Mouse (Mus musculus): ENCODE data around the gene Cog3. TPM values are rescaled to one million over a fixed set of nuclear protein-coding genes. Genes with fewer than 3 reads are reported as not detected.

Cog3 gene
- polyA plus RNA-seq, 1 experiment from 2014 or later = 18.6 TPM

DNA sequence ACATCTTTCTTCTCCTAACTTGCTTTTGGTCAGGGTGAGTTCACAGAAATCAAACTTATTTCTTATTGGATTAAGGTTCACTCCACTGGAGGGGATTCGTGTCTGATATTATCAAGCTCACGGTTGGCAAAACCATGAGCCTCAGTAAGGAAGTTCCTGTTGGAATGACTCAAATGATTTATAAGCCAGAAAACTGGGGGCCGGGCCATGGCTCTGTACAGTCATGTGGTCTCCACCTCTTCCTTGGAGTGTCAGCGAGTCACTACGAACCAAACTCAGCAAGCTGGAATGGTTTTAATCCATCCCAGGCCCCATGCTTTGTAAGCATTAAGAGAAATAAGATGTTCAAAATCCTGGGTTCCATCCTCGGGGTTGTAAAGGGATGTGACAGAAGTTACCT is 2.7 kb upstream of the Cog3 start:
- H3K27ac ChIP-seq = no peak overlapping the region
- peaks cover 2% of the 10 kb centered on the region; the same call in 1 of the 2 replicates for H3K36me3 ChIP-seq
- no peaks in the 10 kb centered on the region for H3K9me3 ChIP-seq
- no peak for ATAC-seq (ENCODE audit: low FRiP score)
- no peak overlapping the region for H3K9ac ChIP-seq
- H3K4me2 ChIP-seq = no peak overlapping the region
- H3K27me3 ChIP-seq = peaks cover 11% of the 10 kb centered on the region
- peaks cover 18% of the 10 kb centered on the region for H3K4me1 ChIP-seq (replicated peaks)
- 92% methylated on average over 6 of the region's 6 CpGs for WGBS
- H3K4me3 ChIP-seq = no peak overlapping the region

DNA sequence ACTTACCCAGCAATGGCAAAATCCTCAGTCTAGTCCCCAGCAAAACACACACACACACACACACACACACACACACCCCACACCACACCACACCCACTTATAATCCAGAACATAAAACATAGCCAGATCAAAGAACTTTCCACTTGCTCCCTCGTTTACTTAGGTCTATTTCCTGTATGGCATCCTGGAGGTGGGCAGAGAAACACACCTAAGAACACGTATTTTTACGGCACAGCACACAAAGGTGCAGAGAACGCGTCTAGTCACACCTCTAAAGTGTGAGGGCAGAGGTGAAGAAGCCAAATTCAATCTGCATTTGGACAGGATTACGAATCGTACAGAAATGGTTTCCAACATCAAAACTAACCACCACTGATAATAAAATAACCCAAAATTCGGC is 1.1 kb downstream of the Cog3 start:
- Histone ChIP-seq H3K27ac (no peak overlapping the region), H3K4me2 (peak overlapping the region; percentile 88), H3K36me3 (no peaks in the 10 kb centered on the region), H3K9ac (peak overlapping the region; percentile 96), H3K4me3 (peak overlapping the region; percentile 98), H3K9me3 (no peaks in the 10 kb centered on the region), H3K4me1 (replicated peaks) (peaks cover 30% of the 10 kb centered on the region), H3K27me3 (peaks cover 11% of the 10 kb centered on the region)
- WGBS = 81% methylated on average over 8 of the region's 8 CpGs
- ATAC-seq (ENCODE audit: low FRiP score) = no peak

DNA sequence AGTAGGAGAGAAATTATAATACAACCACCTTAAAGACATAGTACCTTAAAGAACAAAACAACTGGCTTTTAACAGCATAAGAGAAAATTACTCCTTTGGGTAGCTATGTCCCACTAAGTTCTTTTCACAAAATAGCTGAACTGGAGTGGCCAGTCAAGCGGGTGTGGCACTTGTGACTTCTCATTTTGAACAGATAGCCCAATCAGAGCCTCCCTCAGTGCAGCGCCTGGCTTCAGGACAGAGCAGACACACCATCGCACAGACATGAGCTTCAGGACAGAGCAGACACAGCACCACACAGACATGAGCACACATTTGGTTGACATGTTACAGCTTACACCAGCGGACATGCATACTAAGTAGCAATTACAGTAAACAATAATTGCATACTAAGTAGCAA is 3.3 kb downstream of the Cog3 start:
- Histone ChIP-seq H3K9me3 (no peaks in the 10 kb centered on the region), H3K4me3 (no peak overlapping the region), H3K36me3 (peaks cover 10% of the 10 kb centered on the region), H3K27me3 (no peaks in the 10 kb centered on the region), H3K4me1 (replicated peaks) (peaks cover 30% of the 10 kb centered on the region), H3K4me2 (no peak overlapping the region), H3K9ac (0 out of 2 replicates have a peak overlapping the region, but pooled peaks have one; percentile 24), H3K27ac (no peak overlapping the region)
- no peak for ATAC-seq (ENCODE audit: low FRiP score)
- WGBS = 76% methylated on average over 4 of the region's 4 CpGs

DNA sequence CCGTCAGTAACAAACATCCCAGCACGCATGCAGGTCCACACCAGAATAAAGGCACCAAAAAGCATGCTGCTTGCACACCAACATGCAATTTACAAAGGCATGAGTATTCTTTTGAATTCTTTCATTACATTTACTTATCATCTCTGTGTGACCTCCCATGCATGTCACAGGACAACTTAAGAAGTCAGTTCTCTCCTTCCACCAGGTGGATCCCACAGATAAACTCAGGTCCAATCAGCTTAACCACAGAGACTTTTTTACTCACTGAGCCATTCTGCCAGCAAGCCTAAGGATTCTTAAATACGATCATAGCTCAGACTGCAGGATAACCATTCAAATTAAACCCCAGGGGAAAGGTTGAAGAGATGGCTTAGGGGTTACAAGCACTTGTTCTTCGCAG is 5.2 kb downstream of the Cog3 start:
- Histone ChIP-seq H3K36me3 (peaks cover 21% of the 10 kb centered on the region), H3K9me3 (no peaks in the 10 kb centered on the region), H3K4me2 (no peak overlapping the region), H3K4me3 (no peak overlapping the region), H3K9ac (no peak overlapping the region), H3K27me3 (no peaks in the 10 kb centered on the region), H3K4me1 (replicated peaks) (peaks cover 30% of the 10 kb centered on the region), H3K27ac (no peak overlapping the region)
- 91% methylated on average over 4 of the region's 4 CpGs for WGBS
- ATAC-seq (ENCODE audit: low FRiP score) = no peak

DNA sequence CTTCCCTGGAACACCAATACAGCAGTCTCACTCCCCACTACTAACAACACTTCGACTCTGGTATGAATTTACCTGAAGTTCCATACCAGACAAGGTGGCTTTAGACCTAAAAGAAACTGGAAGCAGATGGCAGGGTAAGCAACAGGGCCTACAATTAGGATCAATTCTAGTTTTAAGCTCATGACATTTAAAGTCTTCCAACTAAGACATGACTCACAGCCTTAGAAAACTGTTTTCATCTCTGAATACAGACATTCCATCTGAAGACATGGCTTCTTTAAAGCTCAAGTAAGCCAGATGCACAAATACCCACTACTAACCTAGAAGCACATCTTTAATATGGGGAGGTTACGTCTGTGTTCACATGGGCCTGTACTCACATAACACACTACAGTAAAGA is 6.4 kb downstream of the Cog3 start:
- no peak overlapping the region for H3K9ac ChIP-seq
- no peak overlapping the region for H3K4me2 ChIP-seq
- H3K36me3 ChIP-seq = peaks cover 24% of the 10 kb centered on the region
- WGBS = 93% methylated on average over 2 of the region's 2 CpGs
- no peak overlapping the region for H3K27ac ChIP-seq
- no peaks in the 10 kb centered on the region for H3K27me3 ChIP-seq
- no peak overlapping the region for H3K4me3 ChIP-seq
- no peaks in the 10 kb centered on the region for H3K9me3 ChIP-seq
- no peak for ATAC-seq (ENCODE audit: low FRiP score)
- peaks cover 21% of the 10 kb centered on the region for H3K4me1 ChIP-seq (replicated peaks)

DNA sequence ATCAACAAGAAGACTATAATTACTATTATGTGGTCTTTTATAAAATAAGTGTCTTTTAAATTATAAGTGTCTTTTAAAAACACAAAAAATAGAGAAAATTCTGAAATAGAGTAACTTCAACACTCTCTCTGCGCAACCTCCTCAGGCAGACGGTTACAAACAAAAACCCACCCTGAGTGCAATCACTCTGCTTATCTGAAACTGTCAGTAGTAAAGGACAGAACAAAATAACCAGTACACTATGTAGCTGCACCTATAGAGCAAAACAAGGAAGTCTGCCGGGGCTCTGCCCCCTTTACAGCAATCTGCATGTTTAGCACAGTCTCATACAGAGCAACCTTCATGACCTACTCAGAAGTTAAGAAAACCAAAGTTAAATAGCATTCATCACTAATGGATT is 12.4 kb downstream of the Cog3 start:
- no peaks in the 10 kb centered on the region for H3K4me1 ChIP-seq (replicated peaks)
- H3K27me3 ChIP-seq = no peaks in the 10 kb centered on the region
- no peak overlapping the region for H3K27ac ChIP-seq
- no peak for ATAC-seq (ENCODE audit: low FRiP score)
- no peak overlapping the region for H3K4me2 ChIP-seq
- no peak overlapping the region for H3K9ac ChIP-seq
- H3K9me3 ChIP-seq = no peaks in the 10 kb centered on the region
- H3K36me3 ChIP-seq = peaks cover 59% of the 10 kb centered on the region
- no peak overlapping the region for H3K4me3 ChIP-seq
- 88% methylated on average over 3 of the region's 3 CpGs for WGBS

DNA sequence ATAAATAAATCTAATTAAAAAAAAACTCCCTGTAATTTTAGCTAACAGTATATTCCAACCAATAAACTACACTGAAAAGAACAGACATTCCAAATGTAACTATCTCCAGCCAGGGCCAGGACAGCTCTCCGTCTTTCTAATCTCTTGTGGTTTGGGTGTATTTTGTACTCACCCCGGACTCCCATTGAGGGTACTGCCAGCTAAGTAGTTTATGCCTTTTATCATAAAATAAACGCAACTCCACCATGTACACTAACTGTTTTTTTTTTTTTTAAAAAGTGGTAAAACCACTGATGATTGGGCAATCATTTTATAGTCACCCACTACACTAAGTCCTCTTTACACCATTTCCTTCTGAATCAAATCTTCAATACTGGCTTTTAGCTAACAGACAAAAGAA is 18.7 kb downstream of the Cog3 start:
- no peak for ATAC-seq (ENCODE audit: low FRiP score)
- H3K27ac ChIP-seq = no peak overlapping the region
- no peaks in the 10 kb centered on the region for H3K27me3 ChIP-seq
- peaks cover 69% of the 10 kb centered on the region for H3K36me3 ChIP-seq
- no peak overlapping the region for H3K9ac ChIP-seq
- WGBS = over 99% methylated on average over 3 of the region's 3 CpGs
- H3K4me3 ChIP-seq = no peak overlapping the region
- H3K9me3 ChIP-seq = no peaks in the 10 kb centered on the region
- no peaks in the 10 kb centered on the region for H3K4me1 ChIP-seq (replicated peaks)
- no peak overlapping the region for H3K4me2 ChIP-seq

DNA sequence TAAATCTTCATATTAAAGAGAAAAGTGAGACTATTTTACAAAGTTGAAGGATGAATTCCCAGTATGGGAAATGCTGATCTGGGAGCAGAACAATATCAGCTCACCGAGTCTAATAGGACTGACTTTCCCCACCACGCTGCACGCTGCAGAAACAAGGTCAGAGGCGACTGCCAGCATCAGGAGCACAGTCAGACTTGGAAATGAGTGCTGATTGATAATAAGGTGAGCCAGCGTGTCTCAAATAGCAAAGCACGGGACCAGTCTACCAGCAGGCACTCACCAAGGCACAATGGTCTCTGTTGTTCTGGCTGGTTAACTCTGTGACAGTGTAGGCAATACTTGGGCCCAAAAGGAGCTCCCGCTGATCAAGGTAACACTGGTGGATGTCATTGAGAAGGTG is 21.7 kb downstream of the Cog3 start:
- Histone ChIP-seq H3K9ac (no peak overlapping the region), H3K9me3 (no peaks in the 10 kb centered on the region), H3K4me2 (no peak overlapping the region), H3K4me1 (replicated peaks) (no peaks in the 10 kb centered on the region), H3K27me3 (no peaks in the 10 kb centered on the region), H3K4me3 (no peak overlapping the region), H3K36me3 (peaks cover 84% of the 10 kb centered on the region), H3K27ac (no peak overlapping the region)
- WGBS = 90% methylated on average over 7 of the region's 7 CpGs
- ATAC-seq (ENCODE audit: low FRiP score) = no peak

DNA sequence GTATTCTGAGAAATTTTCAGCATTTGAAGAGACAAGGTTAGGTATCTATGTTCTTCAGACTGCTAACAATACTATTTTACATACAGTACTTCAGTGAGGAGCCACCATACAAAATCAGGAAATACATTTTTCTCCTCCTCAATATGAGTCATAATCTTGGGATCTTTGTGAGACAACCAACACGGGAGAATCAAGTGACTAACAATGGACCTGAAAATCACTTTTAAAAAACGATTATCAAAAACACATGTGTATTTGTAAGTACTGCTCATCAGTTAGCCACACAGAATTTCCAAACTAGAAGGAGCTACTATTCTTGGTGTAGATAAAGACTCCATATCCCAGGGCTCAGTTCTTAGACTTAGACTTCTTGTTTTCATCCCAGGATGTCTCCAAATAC is 23.0 kb downstream of the Cog3 start:
- H3K9ac ChIP-seq = no peak overlapping the region
- no peaks in the 10 kb centered on the region for H3K4me1 ChIP-seq (replicated peaks)
- no peaks in the 10 kb centered on the region for H3K27me3 ChIP-seq
- H3K9me3 ChIP-seq = no peaks in the 10 kb centered on the region
- no peak overlapping the region for H3K4me3 ChIP-seq
- ATAC-seq (ENCODE audit: low FRiP score) = no peak
- H3K36me3 ChIP-seq = peaks cover 81% of the 10 kb centered on the region
- no peak overlapping the region for H3K27ac ChIP-seq
- no peak overlapping the region for H3K4me2 ChIP-seq
- 89% methylated on average over 2 of the region's 2 CpGs for WGBS

DNA sequence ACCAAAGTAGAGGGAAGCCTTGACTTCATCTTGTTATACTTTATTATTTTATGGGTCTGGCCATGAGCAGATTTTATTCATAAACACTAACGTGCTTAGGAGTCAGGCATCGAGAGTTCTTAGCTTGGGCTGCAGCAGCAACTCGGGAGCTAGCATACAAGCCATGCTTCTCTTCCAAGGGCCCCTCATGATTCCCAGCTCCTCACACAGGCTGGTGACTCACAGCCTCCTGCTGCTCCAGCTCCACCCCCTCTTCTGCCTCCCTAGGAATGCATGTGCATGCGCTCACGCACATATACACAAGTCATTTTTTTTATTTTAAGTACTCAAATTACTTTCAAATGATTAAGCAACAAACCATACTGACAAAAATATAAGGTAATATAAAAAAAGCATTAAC is 26.2 kb downstream of the Cog3 start:
- Histone ChIP-seq H3K4me2 (no peak overlapping the region), H3K4me3 (no peak overlapping the region), H3K4me1 (replicated peaks) (no peaks in the 10 kb centered on the region), H3K27ac (no peak overlapping the region), H3K27me3 (no peaks in the 10 kb centered on the region), H3K9ac (no peak overlapping the region), H3K36me3 (peaks cover 72% of the 10 kb centered on the region), H3K9me3 (no peaks in the 10 kb centered on the region)
- WGBS = 93% methylated on average over 5 of the region's 5 CpGs
- no peak for ATAC-seq (ENCODE audit: low FRiP score)

DNA sequence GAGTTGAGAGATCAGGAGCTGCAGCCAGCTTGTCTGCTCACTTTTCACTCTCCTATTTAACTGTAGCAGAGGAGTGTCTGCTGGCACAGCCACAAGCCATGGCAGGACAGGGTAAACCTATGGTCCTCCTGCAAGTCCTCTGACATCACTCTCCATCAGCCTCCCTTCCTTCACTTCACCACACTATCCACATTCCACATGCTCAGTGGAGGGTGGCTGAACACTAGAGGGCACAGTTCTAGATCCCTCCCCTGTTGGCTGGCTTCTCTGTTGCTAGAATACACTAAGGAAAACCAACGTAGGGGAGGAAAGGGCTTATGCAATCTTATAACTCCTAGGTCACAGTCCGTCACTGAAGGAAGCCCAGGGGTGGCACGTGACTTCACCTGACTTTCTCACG is 27.3 kb downstream of the Cog3 start:
- 77% methylated on average over 4 of the region's 4 CpGs for WGBS
- Histone ChIP-seq H3K4me3 (no peak overlapping the region), H3K36me3 (peaks cover 71% of the 10 kb centered on the region), H3K4me2 (no peak overlapping the region), H3K4me1 (replicated peaks) (no peaks in the 10 kb centered on the region), H3K27ac (no peak overlapping the region), H3K9me3 (no peaks in the 10 kb centered on the region), H3K27me3 (no peaks in the 10 kb centered on the region), H3K9ac (no peak overlapping the region)
- no peak for ATAC-seq (ENCODE audit: low FRiP score)

DNA sequence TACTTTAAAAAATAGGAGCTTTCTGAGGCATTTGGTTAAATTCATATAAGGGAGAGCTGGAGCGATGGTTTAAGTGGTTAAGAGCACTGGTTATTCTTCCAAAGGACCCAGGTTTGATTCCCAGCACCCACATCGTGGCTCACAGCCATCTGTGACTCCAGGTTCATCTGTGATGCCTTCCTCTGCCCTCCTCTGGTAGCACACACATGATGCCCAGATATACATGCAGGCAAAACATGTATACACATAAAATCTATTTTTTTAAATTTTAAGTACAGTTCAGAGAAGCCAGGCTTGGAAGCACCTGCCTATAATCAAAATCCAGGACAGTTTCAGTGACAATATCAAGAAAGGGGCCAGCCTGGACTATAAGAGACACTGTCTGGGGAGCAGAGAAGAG is 31.5 kb downstream of the Cog3 start:
- H3K27me3 ChIP-seq = no peaks in the 10 kb centered on the region
- H3K36me3 ChIP-seq = peaks cover 72% of the 10 kb centered on the region
- H3K4me1 ChIP-seq (replicated peaks) = no peaks in the 10 kb centered on the region
- H3K9me3 ChIP-seq = no peaks in the 10 kb centered on the region
- 94% methylated on average over 2 of the region's 2 CpGs for WGBS
- no peak overlapping the region for H3K4me2 ChIP-seq
- no peak overlapping the region for H3K4me3 ChIP-seq
- no peak overlapping the region for H3K9ac ChIP-seq
- ATAC-seq (ENCODE audit: low FRiP score) = no peak
- no peak overlapping the region for H3K27ac ChIP-seq

DNA sequence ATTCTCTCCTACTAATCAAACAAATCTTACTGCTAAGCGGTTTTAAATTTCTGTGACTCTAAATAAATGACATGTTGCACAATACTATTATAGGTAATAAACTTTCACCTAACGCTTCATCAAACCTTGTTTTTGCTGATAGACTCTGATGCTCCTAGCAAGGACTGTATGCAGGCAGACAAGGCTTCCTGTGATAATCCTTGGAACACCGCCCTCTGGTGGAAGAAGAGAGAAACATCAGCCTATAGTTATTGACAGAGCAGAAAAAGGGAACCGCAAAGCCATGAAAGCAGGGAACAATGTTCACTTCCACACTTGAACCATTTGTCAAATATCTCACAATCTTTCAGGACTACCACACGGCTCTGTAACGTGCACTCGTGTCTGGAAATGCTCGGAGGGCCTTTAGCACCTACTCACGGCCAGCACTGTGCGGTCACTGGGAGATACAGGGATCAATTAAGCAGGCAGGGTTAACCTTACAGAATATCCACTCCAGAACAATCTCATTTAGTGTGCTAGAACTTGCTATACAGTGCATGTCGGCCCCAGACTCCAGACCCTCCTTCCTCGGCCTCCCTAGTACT is 32.2 kb downstream of the Cog3 start:
- Histone ChIP-seq H3K4me3 (no peak overlapping the region), H3K27ac (no peak overlapping the region), H3K9ac (no peak overlapping the region), H3K36me3 (peaks cover 72% of the 10 kb centered on the region), H3K27me3 (no peaks in the 10 kb centered on the region), H3K9me3 (no peaks in the 10 kb centered on the region), H3K4me1 (replicated peaks) (no peaks in the 10 kb centered on the region), H3K4me2 (no peak overlapping the region)
- 0 out of 2 replicates have a peak, but pooled peaks have one; percentile 63 for ATAC-seq (ENCODE audit: low FRiP score)
- 59% methylated on average over 12 of the region's 12 CpGs for WGBS
